Mouse (Mus musculus): Measurements from ENCODE around the gene Gnaz. TPM values are rescaled to one million over a fixed set of nuclear protein-coding genes. Genes with fewer than 3 reads are reported as not detected.

Gene Gnaz
- under 1 TPM in 1 of 2 experiments, not detected in 1; 0.32 TPM for polyA plus RNA-seq (2017; shearing (Covaris generic))

GRCm38 (mm10) chr10:74966850-74967451 lies at the start of gene Gnaz:
Gene Gnaz (plus strand): TSS chr10:74967177.

GRCm38 (mm10) chr10:75032395-75032794 lies 65.4 kb downstream of the Gnaz start, which contains the start of gene Rsph14:
Gene Rsph14 (minus strand): TSS chr10:75032586.

GRCm38 (mm10) chr10:75036883-75037379 lies 70.0 kb downstream of the Gnaz start, which contains the start of gene Rab36:
Gene Rab36 (plus strand): TSS chr10:75037058.

GRCm38 (mm10) chr10:75060217-75060842 lies 93.4 kb downstream of the Gnaz start, which contains the start of gene Bcr:
Gene Bcr (plus strand): TSS chr10:75060592.

Other genes starting within 250 kb of the Gnaz start
- not detected for gene Rsph14, start 65.4 kb downstream of the Gnaz start, polyA plus RNA-seq (2017; shearing (Covaris generic))
- gene Rab36, start 69.9 kb downstream of the Gnaz start, polyA plus RNA-seq (2017; shearing (Covaris generic)): under 1 TPM in 1 of 2 experiments, not detected in 1; 0.37 TPM
- 1 to 10 TPM; 1.9 to 2.2 TPM for gene Bcr, start 93.4 kb downstream of the Gnaz start, polyA plus RNA-seq (2017; shearing (Covaris generic))
- 10 to 100 TPM; 33.1 to 41.6 TPM for gene Specc1l, start 244.9 kb downstream of the Gnaz start, polyA plus RNA-seq (2017; shearing (Covaris generic))